Mouse (Mus musculus): ENCODE data around the gene Srd5a3. TPM values are rescaled to one million over a fixed set of nuclear protein-coding genes. Genes with fewer than 3 reads are reported as not detected.
A peak's percentile ranks its signal among the peaks of the same experiment; 100 is the strongest.

Gene Srd5a3
- polyA plus RNA-seq, 1 experiment from 2014 or later: 17.1 TPM

- H3K27me3 ChIP-seq: peaks cover 20% of the 10 kb centered on the region; the same call in 1 of the 2 replicates
- no peak overlapping the region for H3K9ac ChIP-seq (replicated peaks)
- peaks cover 16% of the 10 kb centered on the region for H3K4me1 ChIP-seq (replicated peaks)
- WGBS: 90% methylated on average over 1 of the region's 1 CpGs
- H3K4me2 ChIP-seq (replicated peaks): no peak overlapping the region
- H3K27ac ChIP-seq: no peak overlapping the region
- no peaks in the 10 kb centered on the region for H3K36me3 ChIP-seq
- ATAC-seq: no peak
- H3K9me3 ChIP-seq: no peaks in the 10 kb centered on the region
- no peak overlapping the region for H3K4me3 ChIP-seq (replicated peaks)
These were observed 4.4 kb upstream of the Srd5a3 start for GRCm38 (mm10) chr5:76135644-76136043.

GRCm38 (mm10) chr5:76136271-76136670, 3.8 kb upstream of the Srd5a3 start:
- Histone ChIP-seq H3K9ac (replicated peaks) (no peak overlapping the region), H3K4me2 (replicated peaks) (no peak overlapping the region), H3K27ac (no peak overlapping the region), H3K36me3 (no peaks in the 10 kb centered on the region), H3K4me3 (replicated peaks) (no peak overlapping the region), H3K9me3 (no peaks in the 10 kb centered on the region), H3K4me1 (replicated peaks) (peaks cover 21% of the 10 kb centered on the region), H3K27me3 (peaks cover 20% of the 10 kb centered on the region; the same call in 1 of the 2 replicates)
- no peak for ATAC-seq
- 88% methylated on average over 3 of the region's 3 CpGs for WGBS

DNA sequence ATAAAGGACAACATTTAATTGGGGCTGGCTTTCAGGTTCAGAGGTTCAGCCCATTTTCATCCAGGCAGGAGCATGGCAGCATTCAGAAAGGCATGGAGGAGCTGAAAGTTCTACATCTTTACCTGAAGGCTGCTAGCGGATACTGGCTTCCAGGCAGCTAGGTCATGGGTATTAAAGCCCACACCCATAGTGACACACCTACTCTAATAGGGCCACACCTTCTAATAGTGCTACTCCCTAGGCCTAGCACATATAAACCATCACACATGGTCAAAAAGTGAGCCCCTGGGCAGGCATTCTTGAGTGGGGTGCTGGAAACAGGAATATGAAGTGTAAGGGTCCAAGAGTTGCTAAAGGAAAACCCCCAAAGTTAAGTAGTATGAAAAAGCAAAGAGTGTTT, 2.5 kb upstream of the Srd5a3 start:
- Histone ChIP-seq H3K9me3 (no peaks in the 10 kb centered on the region), H3K4me3 (replicated peaks) (no peak overlapping the region), H3K4me2 (replicated peaks) (no peak overlapping the region), H3K27me3 (peaks cover 20% of the 10 kb centered on the region; the same call in 1 of the 2 replicates), H3K4me1 (replicated peaks) (peaks cover 24% of the 10 kb centered on the region), H3K9ac (replicated peaks) (no peak overlapping the region), H3K36me3 (no peaks in the 10 kb centered on the region), H3K27ac (no peak overlapping the region)
- 100% methylated on average over 1 of the region's 1 CpGs for WGBS
- ATAC-seq: no peak

DNA sequence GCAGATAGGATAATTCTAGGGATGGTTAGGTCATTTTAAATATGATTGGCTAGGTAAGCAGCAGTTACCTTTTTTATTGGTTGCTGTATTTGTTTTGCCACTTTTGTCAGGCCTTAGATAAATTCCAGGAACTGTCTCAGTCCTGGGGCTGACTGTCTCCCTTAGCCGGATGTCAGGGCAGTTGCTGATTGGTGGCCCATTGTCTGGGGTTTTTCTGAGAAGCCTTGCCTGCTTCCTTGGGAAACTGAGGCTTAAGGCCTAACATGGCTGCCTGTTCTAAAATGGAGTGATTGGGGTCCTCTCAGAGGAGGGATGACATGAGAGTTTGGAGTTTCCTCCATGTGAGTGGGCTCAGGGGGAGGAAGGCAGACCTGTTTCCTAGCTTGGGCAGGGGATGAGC, 2.0 kb upstream of the Srd5a3 start:
- Histone ChIP-seq H3K4me2 (replicated peaks) (no peak overlapping the region), H3K4me1 (replicated peaks) (peaks cover 24% of the 10 kb centered on the region), H3K4me3 (replicated peaks) (no peak overlapping the region), H3K27me3 (peaks cover 20% of the 10 kb centered on the region; the same call in 1 of the 2 replicates), H3K9ac (replicated peaks) (no peak overlapping the region), H3K9me3 (no peaks in the 10 kb centered on the region), H3K27ac (no peak overlapping the region), H3K36me3 (no peaks in the 10 kb centered on the region)
- ATAC-seq: no peak
- WGBS: 70% methylated on average over 1 of the region's 1 CpGs

GRCm38 (mm10) chr5:76138512-76138911, 1.6 kb upstream of the Srd5a3 start:
- ATAC-seq: no peak
- Histone ChIP-seq H3K9me3 (no peaks in the 10 kb centered on the region), H3K36me3 (no peaks in the 10 kb centered on the region), H3K4me2 (replicated peaks) (no peak overlapping the region), H3K9ac (replicated peaks) (no peak overlapping the region), H3K4me3 (replicated peaks) (no peak overlapping the region), H3K27me3 (peaks cover 20% of the 10 kb centered on the region; the same call in 1 of the 2 replicates), H3K27ac (no peak overlapping the region), H3K4me1 (replicated peaks) (peaks cover 24% of the 10 kb centered on the region)
- WGBS: 20% methylated on average over 10 of the region's 10 CpGs

DNA sequence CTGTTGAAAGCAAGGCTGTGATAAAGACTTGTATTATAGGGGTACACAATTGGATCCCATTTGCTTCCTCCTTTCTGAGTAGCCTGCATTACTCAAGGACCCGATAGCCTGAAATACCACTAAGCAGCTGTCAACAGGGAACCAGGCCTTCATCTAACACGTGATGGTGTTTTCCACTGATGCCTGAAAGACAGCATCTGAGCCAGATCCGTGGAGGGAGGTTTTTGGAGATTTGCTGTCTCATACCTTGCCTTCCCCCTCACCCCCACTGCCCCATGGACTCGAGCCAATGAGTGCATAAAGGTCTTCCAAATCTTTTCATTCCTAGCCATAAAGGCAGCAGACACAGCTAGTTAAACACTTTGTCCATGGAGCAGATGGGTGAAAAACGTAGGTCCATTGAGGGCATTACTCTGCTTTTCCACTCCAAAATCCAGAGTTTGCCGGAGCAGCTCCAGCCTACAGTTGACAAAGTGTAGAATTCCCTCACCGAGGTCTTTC, 850 bp upstream of the Srd5a3 start:
- Histone ChIP-seq H3K9ac (replicated peaks) (no peak overlapping the region), H3K27ac (no peak overlapping the region), H3K36me3 (no peaks in the 10 kb centered on the region), H3K27me3 (peaks cover 20% of the 10 kb centered on the region; the same call in 1 of the 2 replicates), H3K9me3 (no peaks in the 10 kb centered on the region), H3K4me3 (replicated peaks) (peak overlapping the region; percentile 67; the same call in 1 of the 2 replicates), H3K4me1 (replicated peaks) (peaks cover 24% of the 10 kb centered on the region), H3K4me2 (replicated peaks) (peak overlapping the region; percentile 80)
- no peak for ATAC-seq
- 38% methylated on average over 7 of the region's 7 CpGs for WGBS

DNA sequence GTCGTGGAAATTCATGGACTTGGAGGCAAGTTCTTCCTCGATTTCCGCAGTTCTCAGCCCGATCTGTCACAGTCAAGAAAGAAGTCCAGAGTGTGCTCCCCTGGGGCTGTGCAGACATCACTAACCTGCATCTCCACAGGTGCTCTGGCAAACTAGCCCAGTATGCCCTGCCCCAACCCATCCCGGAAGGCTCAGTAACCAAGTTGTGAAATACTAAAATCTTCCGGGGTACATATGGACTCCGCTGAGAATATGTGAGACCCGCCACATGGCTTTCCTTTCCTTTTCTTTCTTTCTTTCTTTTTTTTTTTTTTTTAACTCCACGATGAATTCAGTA, 627 bp downstream of the Srd5a3 start:
- peaks cover 20% of the 10 kb centered on the region; the same call in 1 of the 2 replicates for H3K27me3 ChIP-seq
- no peaks in the 10 kb centered on the region for H3K36me3 ChIP-seq
- peak overlapping the region; percentile 89 for H3K9ac ChIP-seq (replicated peaks)
- WGBS: 9% methylated on average over 9 of the region's 9 CpGs
- H3K4me3 ChIP-seq (replicated peaks): peak overlapping the region; percentile 67
- H3K4me1 ChIP-seq (replicated peaks): peaks cover 24% of the 10 kb centered on the region
- H3K4me2 ChIP-seq (replicated peaks): peak overlapping the region; percentile 80
- H3K9me3 ChIP-seq: no peaks in the 10 kb centered on the region
- ATAC-seq: peak; percentile 64
- peak overlapping the region; percentile 92 for H3K27ac ChIP-seq

DNA sequence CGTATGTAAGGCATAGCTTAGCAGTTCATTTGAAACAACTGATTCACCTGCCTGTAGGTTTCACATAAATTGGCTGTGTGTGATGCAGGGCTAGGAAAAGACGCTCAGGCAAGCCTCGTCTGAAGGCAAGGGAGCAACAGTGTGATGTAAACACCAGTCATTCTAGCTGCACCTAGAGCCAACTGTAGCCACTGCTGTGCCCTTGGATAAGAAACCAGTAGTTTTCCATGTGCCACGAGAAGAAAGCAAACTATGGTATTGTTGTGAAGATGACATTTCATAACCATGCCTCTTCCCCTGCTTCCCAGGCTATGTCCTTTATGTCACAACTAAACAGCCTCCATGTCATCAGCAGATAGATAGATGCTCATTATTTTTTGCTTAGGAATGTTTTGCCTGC, 3.3 kb downstream of the Srd5a3 start:
- Histone ChIP-seq H3K9me3 (no peaks in the 10 kb centered on the region), H3K27ac (no peak overlapping the region), H3K9ac (replicated peaks) (no peak overlapping the region), H3K4me3 (replicated peaks) (no peak overlapping the region), H3K27me3 (0 out of 2 replicates have a peak, but pooled peaks cover 3% of the 10 kb centered on the region), H3K4me1 (replicated peaks) (peaks cover 23% of the 10 kb centered on the region), H3K4me2 (replicated peaks) (no peak overlapping the region), H3K36me3 (no peaks in the 10 kb centered on the region)
- no peak for ATAC-seq
- 90% methylated on average over 4 of the region's 4 CpGs for WGBS

DNA sequence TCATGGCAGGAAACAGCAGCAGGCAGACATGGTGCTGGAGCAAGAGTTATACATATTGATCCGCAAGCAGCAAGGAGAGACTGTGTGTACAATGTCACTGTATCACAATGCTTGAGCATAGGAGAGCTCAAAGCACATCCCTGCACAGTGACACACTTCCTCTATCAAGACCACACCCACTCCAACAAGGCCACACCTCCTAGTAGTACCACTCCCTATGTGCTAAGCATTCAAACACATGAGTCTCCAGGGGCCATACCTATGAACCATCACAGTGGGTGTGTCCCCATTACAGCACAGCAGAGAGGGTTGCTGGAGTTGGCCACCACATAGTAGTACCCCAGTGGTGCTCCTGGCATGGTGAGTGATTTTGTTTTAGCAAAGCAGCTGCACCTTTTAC, 6.3 kb downstream of the Srd5a3 start:
- 100% methylated on average over 1 of the region's 1 CpGs for WGBS
- Histone ChIP-seq H3K4me2 (replicated peaks) (no peak overlapping the region), H3K4me3 (replicated peaks) (no peak overlapping the region), H3K9me3 (no peaks in the 10 kb centered on the region), H3K36me3 (peaks cover 20% of the 10 kb centered on the region; the same call in 1 of the 2 replicates), H3K9ac (replicated peaks) (no peak overlapping the region), H3K4me1 (replicated peaks) (peaks cover 2% of the 10 kb centered on the region), H3K27me3 (no peaks in the 10 kb centered on the region), H3K27ac (no peak overlapping the region)
- 0 out of 2 replicates have a peak, but pooled peaks have one; percentile 37 for ATAC-seq

GRCm38 (mm10) chr5:76149436-76149835, 9.4 kb downstream of the Srd5a3 start:
- Histone ChIP-seq H3K27me3 (no peaks in the 10 kb centered on the region), H3K27ac (no peak overlapping the region)
- no peak for ATAC-seq

GRCm38 (mm10) chr5:76152956-76153355, 12.9 kb downstream of the Srd5a3 start:
- no peak overlapping the region for H3K27ac ChIP-seq
- no peaks in the 10 kb centered on the region for H3K9me3 ChIP-seq
- no peak for ATAC-seq
- WGBS: 95% methylated on average over 6 of the region's 6 CpGs
- H3K36me3 ChIP-seq: peaks cover 32% of the 10 kb centered on the region
- H3K27me3 ChIP-seq: no peaks in the 10 kb centered on the region
- no peaks in the 10 kb centered on the region for H3K4me1 ChIP-seq (replicated peaks)
- no peak overlapping the region for H3K9ac ChIP-seq (replicated peaks)
- H3K4me3 ChIP-seq (replicated peaks): no peak overlapping the region
- no peak overlapping the region for H3K4me2 ChIP-seq (replicated peaks)

More at GRCm38 (mm10) chr5:76149436-76149835, 9.4 kb downstream of the Srd5a3 start:
- Histone ChIP-seq H3K36me3 (peaks cover 23% of the 10 kb centered on the region), H3K9me3 (no peaks in the 10 kb centered on the region), H3K4me1 (replicated peaks) (no peaks in the 10 kb centered on the region), H3K4me3 (replicated peaks) (no peak overlapping the region), H3K4me2 (replicated peaks) (no peak overlapping the region), H3K9ac (replicated peaks) (no peak overlapping the region)
- 93% methylated on average over 6 of the region's 6 CpGs for WGBS

- WGBS: 96% methylated on average over 11 of the region's 11 CpGs
- H3K4me1 ChIP-seq (replicated peaks): no peaks in the 10 kb centered on the region
- H3K36me3 ChIP-seq: peaks cover 32% of the 10 kb centered on the region
- no peak overlapping the region for H3K9ac ChIP-seq (replicated peaks)
- ATAC-seq: no peak
- H3K4me3 ChIP-seq (replicated peaks): no peak overlapping the region
- no peaks in the 10 kb centered on the region for H3K27me3 ChIP-seq
- H3K4me2 ChIP-seq (replicated peaks): no peak overlapping the region
- H3K9me3 ChIP-seq: no peaks in the 10 kb centered on the region
- no peak overlapping the region for H3K27ac ChIP-seq
These were observed 13.4 kb downstream of the Srd5a3 start for GRCm38 (mm10) chr5:76153430-76153829.

Data from midbrain, embryonic 13.5 days (tissue).